Mouse (Mus musculus): ENCODE results near the gene Gdpd4.

GRCm38 (mm10) chr7:98077453-98077852 lies 157.7 kb downstream of the Gdpd4 start:
- TF ChIP-seq CTCF (IDR thresholded peaks at IDR 0.05; ENCODE audit: extremely low read depth, insufficient read length, insufficient replicate concordance, low read depth, low read length) (no peak), POLR2A (IDR thresholded peaks at IDR 0.05; ENCODE audit: low read depth, low read length) (no peak)

All from small intestine, adult 2 months (tissue).